Mouse (Mus musculus) kidney, adult 2 months (tissue): ENCODE results near the gene Mocs3. TPM values are rescaled to one million over a fixed set of nuclear protein-coding genes. Genes with fewer than 3 reads are reported as not detected.

ENCODE experiments used
- DNase-seq: peaks from one replicate; pipeline ENCODE4 v3.0.0; 2021
- H3K27ac ChIP-seq: fragments of 200-500 bp; 2 replicates; pipeline ENCODE4 v1.5.1; 2012; ENCODE audit warnings: low read depth, low read length, control low read depth, inconsistent platforms; ENCODE audit not compliant: insufficient read depth
- H3K27me3 ChIP-seq: fragments of 200-500 bp; replicated peaks from 2 replicates; pipeline ENCODE4 v1.6.1; 2012; ENCODE audit warnings: mild to moderate bottlenecking, moderate library complexity, low read length, inconsistent platforms; ENCODE audit not compliant: control insufficient read depth, insufficient read depth
- H3K36me3 ChIP-seq: fragments of 200-500 bp; 2 replicates; pipeline ENCODE4 v1.6.1; 2012; ENCODE audit warnings: mild to moderate bottlenecking, moderate library complexity, low read length, inconsistent platforms; ENCODE audit not compliant: control insufficient read depth, insufficient read depth
- H3K4me1 ChIP-seq: fragments of 200-500 bp; 2 replicates; pipeline ENCODE4 v1.6.1; 2011; ENCODE audit warnings: low read length; ENCODE audit not compliant: control insufficient read depth, insufficient read depth
- H3K4me3 ChIP-seq: fragments of 200-500 bp; 2 replicates; pipeline ENCODE4 v1.5.1; 2011; ENCODE audit warnings: mild to moderate bottlenecking, low read depth, low read length, control low read depth; ENCODE audit not compliant: insufficient read depth
- CTCF ChIP-seq: fragments of 200-500 bp; conservative IDR thresholded peaks from 2 replicates; pipeline ENCODE4 v1.5.1; 2011; ENCODE audit warnings: low read depth, mild to moderate bottlenecking, control low read depth, low read length, moderate library complexity, mixed read lengths; ENCODE audit not compliant: insufficient read depth, insufficient read length
- POLR2A ChIP-seq: fragments of 200-500 bp; IDR thresholded peaks from one replicate; pipeline ENCODE4 v1.6.1; 2011; ENCODE audit warnings: low read depth, low read length, control low read depth
- WGBS: fragments of 180-500 bp; shearing (Covaris S2); methylation state at CpG from one replicate; pipeline ENCODE4 v1.1.7; 2018; 5-methylcytosine and 5-hydroxymethylcytosine counted together
- polyA plus RNA-seq: library from polyadenylated mRNA; depleted of rRNA; stranded (reverse); fragments of >200 nt; gene quantifications from 2 replicates; pipeline ENCODE4 v1.2.3, GENCODE M21; 2012

Gene Mocs3
- polyA plus RNA-seq, 1 experiment = 9.3 TPM

- Histone ChIP-seq H3K4me1 (no peaks in the 10 kb centered on the region), H3K36me3 (no peaks in the 10 kb centered on the region), H3K27ac (no peak overlapping the region), H3K4me3 (no peak overlapping the region), H3K27me3 (no peaks in the 10 kb centered on the region)
- WGBS = 80% methylated on average over 8 of the region's 8 CpGs
- peak; percentile 26 for DNase-seq
- TF ChIP-seq POLR2A (no peak), CTCF (no peak)
These were observed 28.6 kb downstream of the Mocs3 start for GRCm38 (mm10) chr2:168259046-168259445.

GRCm38 (mm10) chr2:168260124-168260523, 29.7 kb downstream of the Mocs3 start:
- H3K4me3 ChIP-seq = no peak overlapping the region
- no peak overlapping the region for H3K27ac ChIP-seq
- no peaks in the 10 kb centered on the region for H3K36me3 ChIP-seq
- 78% methylated on average over 3 of the region's 3 CpGs for WGBS
- TF ChIP-seq POLR2A (no peak), CTCF (no peak)
- no peaks in the 10 kb centered on the region for H3K27me3 ChIP-seq
- no peak for DNase-seq
- no peaks in the 10 kb centered on the region for H3K4me1 ChIP-seq

- H3K27ac ChIP-seq = no peak overlapping the region
- H3K36me3 ChIP-seq = no peaks in the 10 kb centered on the region
- WGBS = 95% methylated on average over 10 of the region's 10 CpGs
- no peak for DNase-seq
- H3K4me3 ChIP-seq = no peak overlapping the region
- TF ChIP-seq POLR2A (no peak), CTCF (no peak)
- H3K27me3 ChIP-seq = no peaks in the 10 kb centered on the region
- H3K4me1 ChIP-seq = no peaks in the 10 kb centered on the region
These were observed 30.5 kb downstream of the Mocs3 start for GRCm38 (mm10) chr2:168260900-168261299.

- Histone ChIP-seq H3K27me3 (no peaks in the 10 kb centered on the region), H3K4me1 (no peaks in the 10 kb centered on the region), H3K27ac (no peak overlapping the region), H3K36me3 (no peaks in the 10 kb centered on the region), H3K4me3 (no peak overlapping the region)
- TF ChIP-seq POLR2A (no peak), CTCF (peak; percentile 44)
- peak; percentile 19 for DNase-seq
- 44% methylated on average over 7 of the region's 7 CpGs for WGBS
These were observed 37.6 kb downstream of the Mocs3 start for GRCm38 (mm10) chr2:168268033-168268432.

- no peak for TF ChIP-seq POLR2A
- TF ChIP-seq CTCF = no peak
- Histone ChIP-seq H3K36me3 (no peaks in the 10 kb centered on the region), H3K27ac (no peak overlapping the region), H3K27me3 (no peaks in the 10 kb centered on the region), H3K4me1 (no peaks in the 10 kb centered on the region), H3K4me3 (no peak overlapping the region)
- no peak for DNase-seq
- WGBS = 59% methylated on average over 9 of the region's 9 CpGs
These were observed 43.0 kb downstream of the Mocs3 start for GRCm38 (mm10) chr2:168273387-168273786.

GRCm38 (mm10) chr2:168274374-168274935, 44.0 kb downstream of the Mocs3 start:
- peak; percentile 55 for DNase-seq
- H3K36me3 ChIP-seq = no peaks in the 10 kb centered on the region
- no peak overlapping the region for H3K27ac ChIP-seq
- H3K4me1 ChIP-seq = no peaks in the 10 kb centered on the region
- TF ChIP-seq POLR2A (no peak), CTCF (peak; percentile 74)
- WGBS = 12% methylated on average over 11 of the region's 11 CpGs
- H3K4me3 ChIP-seq = no peak overlapping the region
- H3K27me3 ChIP-seq = no peaks in the 10 kb centered on the region

GRCm38 (mm10) chr2:168280729-168281581, 50.5 kb downstream of the Mocs3 start:
- Histone ChIP-seq H3K4me1 (no peaks in the 10 kb centered on the region), H3K4me3 (peak overlapping the region; percentile 35; the same call in 1 of the 2 replicates), H3K27me3 (peaks cover 2% of the 10 kb centered on the region; the same call in 1 of the 2 replicates), H3K27ac (no peak overlapping the region), H3K36me3 (no peaks in the 10 kb centered on the region)
- TF ChIP-seq POLR2A (no peak), CTCF (no peak)
- DNase-seq = peak; percentile 65
- WGBS = 2% methylated on average over 81 of the region's 82 CpGs
